23 mouse cellular contexts compared by ENCODE assay signal in the genomic region with DNA sequence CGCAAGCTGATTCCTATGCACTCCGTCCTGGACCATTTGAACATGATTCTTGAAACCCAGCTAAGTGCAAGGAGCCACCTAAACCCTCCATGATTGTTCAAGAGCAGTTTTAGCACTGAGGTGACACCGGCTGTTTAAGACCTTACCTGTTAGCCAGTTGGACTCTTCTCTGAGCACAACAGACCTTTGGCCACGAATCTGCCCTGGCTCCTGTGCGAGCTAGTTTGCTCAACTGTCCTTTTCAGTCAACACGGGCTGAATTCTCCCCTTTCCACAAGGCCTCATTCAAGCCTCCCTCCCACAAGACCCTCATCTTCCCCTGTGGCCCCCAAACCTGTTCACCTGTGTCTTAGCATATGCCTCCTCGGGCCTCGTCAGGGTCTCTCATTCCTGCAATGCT. TPM values are rescaled to one million over a fixed set of nuclear protein-coding genes. Genes with fewer than 3 reads are reported as not detected.
DNase-seq lines count a peak whose midpoint lies in the region; ATAC-seq and TF ChIP-seq lines count a peak whose summit lies in the region.
"Had no signal": no experiment of that assay in that cellular context is flagged by ENCODE, and none has a peak within 500 bp of the region (broad histone marks: within the 10 kb centered on the region; RNA-seq: fewer than 3 reads in every experiment).

No protein-coding gene starts in this region.

- H3K27ac ChIP-seq in kidney, adult 2 months (ENCODE audit: insufficient read depth, low read depth, low read length) = no peak overlapping the region
- H3K27ac ChIP-seq in kidney, embryonic 15.5 days = no peak overlapping the region
- H3K27ac ChIP-seq in ES-Bruce4 (ENCODE audit: insufficient read depth, low read length) = peak overlapping the region; percentile 46; the same call in 1 of the 2 replicates
- H3K27ac ChIP-seq: embryonic facial prominence, embryonic 10.5 days; embryonic facial prominence, embryonic 12.5 days; forebrain, embryonic 13.5 days; forebrain, embryonic 15.5 days had no signal

- no peak for ATAC-seq in kidney, embryonic 15.5 days (replicated peaks; ENCODE audit: low FRiP score)
- ATAC-seq: CD4-positive, CD25-positive, alpha-beta regulatory T cell, adult 4 months; forebrain, embryonic 13.5 days; forebrain, embryonic 15.5 days had no signal

- no peaks in the 10 kb centered on the region for H3K36me3 ChIP-seq in kidney, adult 2 months (ENCODE audit: control insufficient read depth, insufficient read depth, low read length)
- no peaks in the 10 kb centered on the region for H3K36me3 ChIP-seq in kidney, embryonic 15.5 days
- no peaks in the 10 kb centered on the region for H3K36me3 ChIP-seq in ES-Bruce4 (ENCODE audit: control insufficient read depth, insufficient read depth, low read length, poor library complexity, severe bottlenecking)
- H3K36me3 ChIP-seq: embryonic facial prominence, embryonic 10.5 days; embryonic facial prominence, embryonic 12.5 days; forebrain, embryonic 15.5 days had no signal

- 82% methylated on average over 8 of the region's 8 CpGs for WGBS in kidney, adult 2 months
- WGBS in kidney, embryonic 15.5 days = 96% methylated on average over 8 of the region's 8 CpGs

- no peak overlapping the region for H3K9ac ChIP-seq in kidney, embryonic 15.5 days
- H3K9ac ChIP-seq in ES-Bruce4 (ENCODE audit: low read depth, poor library complexity, severe bottlenecking) = no peak overlapping the region
- H3K9ac ChIP-seq: embryonic facial prominence, embryonic 12.5 days; forebrain, embryonic 13.5 days; forebrain, embryonic 15.5 days had no signal

- TF ChIP-seq POLR2A in kidney, adult 2 months (IDR thresholded peaks at IDR 0.05; ENCODE audit: low read depth, low read length) = no peak
- no peak for TF ChIP-seq POLR2A in ES-Bruce4 (IDR thresholded peaks at IDR 0.05; ENCODE audit: insufficient read depth, low read length)

- TF ChIP-seq EP300 in ES-Bruce4 (IDR thresholded peaks at IDR 0.05; ENCODE audit: insufficient read depth, low read depth, low read length) = no peak

- H3K27me3 ChIP-seq in kidney, adult 2 months (replicated peaks; ENCODE audit: control insufficient read depth, insufficient read depth, low read length) = no peaks in the 10 kb centered on the region
- no peaks in the 10 kb centered on the region for H3K27me3 ChIP-seq in kidney, embryonic 15.5 days
- no peaks in the 10 kb centered on the region for H3K27me3 ChIP-seq in ES-Bruce4 (ENCODE audit: control insufficient read depth, insufficient read depth, low read length, poor library complexity, severe bottlenecking)
- H3K27me3 ChIP-seq: CH12.LX; embryonic facial prominence, embryonic 12.5 days; forebrain, embryonic 13.5 days; forebrain, embryonic 15.5 days had no signal

- no peak overlapping the region for H3K4me2 ChIP-seq in kidney, embryonic 15.5 days
- H3K4me2 ChIP-seq: embryonic facial prominence, embryonic 12.5 days; forebrain, embryonic 13.5 days; forebrain, embryonic 15.5 days had no signal

- H3K4me3 ChIP-seq in kidney, adult 2 months (ENCODE audit: insufficient read depth, low read depth, low read length) = no peak overlapping the region
- no peak overlapping the region for H3K4me3 ChIP-seq in kidney, embryonic 15.5 days (replicated peaks)
- H3K4me3 ChIP-seq in ES-Bruce4 (ENCODE audit: low read depth, low read length) = no peak overlapping the region
- H3K4me3 ChIP-seq: embryonic facial prominence, embryonic 10.5 days; embryonic facial prominence, embryonic 12.5 days; forebrain, embryonic 13.5 days; forebrain, embryonic 15.5 days had no signal

- H3K4me1 ChIP-seq in kidney, adult 2 months (ENCODE audit: control insufficient read depth, insufficient read depth, low read length) = no peaks in the 10 kb centered on the region
- peaks cover 17% of the 10 kb centered on the region for H3K4me1 ChIP-seq in kidney, embryonic 15.5 days
- peaks cover 11% of the 10 kb centered on the region for H3K4me1 ChIP-seq in ES-Bruce4 (ENCODE audit: control insufficient read depth, insufficient read depth, low read length)
- H3K4me1 ChIP-seq: forebrain, embryonic 13.5 days; forebrain, embryonic 15.5 days had no signal

- TF ChIP-seq CTCF in kidney, adult 2 months (conservative IDR thresholded peaks at IDR 0.05; ENCODE audit: insufficient read depth, insufficient read length, low read depth, low read length) = no peak
- no peak for TF ChIP-seq CTCF in ES-Bruce4 (IDR thresholded peaks at IDR 0.05; ENCODE audit: low read depth, low read length)

- H3K9me3 ChIP-seq in kidney, embryonic 15.5 days (replicated peaks) = no peaks in the 10 kb centered on the region
- H3K9me3 ChIP-seq in ES-Bruce4 (replicated peaks; ENCODE audit: control insufficient read depth, insufficient read depth, low read length, poor library complexity, severe bottlenecking) = no peaks in the 10 kb centered on the region
- H3K9me3 ChIP-seq: embryonic facial prominence, embryonic 10.5 days; embryonic facial prominence, embryonic 12.5 days; forebrain, embryonic 13.5 days; forebrain, embryonic 15.5 days had no signal

- peak; percentile 84 for DNase-seq in heart, adult 11 months
- no peak for DNase-seq in heart, adult 9 months (ENCODE audit: low spot score in 2 of 2)
- DNase-seq in kidney, adult 2 months = peak; percentile 57
- DNase-seq in kidney, postnatal 36 days = peak; percentile 11 to 30
- no peak for DNase-seq in kidney, adult 8-10 months
- no peak for DNase-seq in frontal cortex, postnatal 25 days (ENCODE audit: low spot score in 2 of 2)
- DNase-seq: adrenal gland, adult 8-10 months; adrenal gland, postnatal 14 days; adrenal gland, postnatal 36 days; B cell, adult 2 months; cerebellum, adult 11-12 months; cerebellum, adult 2 months; cerebellum, adult 9-10 months; cerebellum, postnatal 10 days; cerebellum, postnatal 25 days had no signal

RNA-seq across cellular contexts. Expression of a gene that starts 52.7 kb away (rescaled TPM):
- polyA plus RNA-seq in kidney, adult 2 months (2012; rRNA removed) = 4.2 and 5.4 TPM in 2 replicates
- 10.9 and 12.0 TPM in 2 replicates for polyA plus RNA-seq in kidney, embryonic 15.5 days (2015; fragmentation: Nextera tagmentation; extraction: Ambion mirVana)
- polyA plus RNA-seq in ES-Bruce4 (2011; ENCODE audit: insufficient read depth, insufficient read length, low read depth, missing spikeins) = 1.3 and 2.6 TPM in 2 replicates
- polyA plus RNA-seq: CD4-positive, CD25-positive, alpha-beta regulatory T cell, adult 4 months had no signal

Comparison
In these comparisons a context has a peak if more than half of its experiments do, and no peak if none do; other contexts are left out.
1. DNase-seq: peak in heart, adult 11 months (single experiment), kidney, adult 2 months (single experiment) and kidney, postnatal 36 days (2 of 2); none in heart, adult 9 months (0 of 2), kidney, adult 8-10 months (0 of 2) and frontal cortex, postnatal 25 days (0 of 2).